7 mouse cellular contexts compared by ENCODE assay signal in genomic region chr11:43493815-43494409, GRCm38 (mm10). TPM values are rescaled to one million over a fixed set of nuclear protein-coding genes. Genes with fewer than 3 reads are reported as not detected.
DNase-seq lines count a peak whose midpoint lies in the region; ATAC-seq lines count a peak whose summit lies in the region.

No protein-coding gene starts in this region.

- no peak overlapping the region for H3K9ac ChIP-seq in hindbrain, embryonic 15.5 days

- no peak overlapping the region for H3K4me2 ChIP-seq in hindbrain, embryonic 15.5 days

- peak; percentile 62 for DNase-seq in WW6 (ENCODE audit: low read depth, low spot score)
- peak; percentile 92 to 95 for DNase-seq in cerebellum, postnatal 10 days
- peak; percentile 49 for DNase-seq in gastrocnemius, adult 18-20 months (ENCODE audit: low spot score)
- DNase-seq in left cerebral cortex, adult 11 months (ENCODE audit: low spot score), result peak; percentile 38
- DNase-seq in right cerebral cortex, postnatal 14 days, result peak; percentile 73

- H3K4me3 ChIP-seq in hindbrain, embryonic 15.5 days, result no peak overlapping the region

- H3K9me3 ChIP-seq in hindbrain, embryonic 15.5 days, result no peaks in the 10 kb centered on the region

- H3K4me1 ChIP-seq in hindbrain, embryonic 15.5 days (replicated peaks), result peaks cover 9% of the 10 kb centered on the region

- 20% methylated on average over 6 of the region's 6 CpGs for WGBS in hindbrain, embryonic 15.5 days

- no peaks in the 10 kb centered on the region for H3K36me3 ChIP-seq in hindbrain, embryonic 15.5 days

- H3K27me3 ChIP-seq in hindbrain, embryonic 15.5 days, result no peaks in the 10 kb centered on the region

- no peak overlapping the region for H3K27ac ChIP-seq in hindbrain, embryonic 15.5 days (replicated peaks)

- ATAC-seq in hindbrain, embryonic 15.5 days (ENCODE audit: low FRiP score, low read depth), result peak; percentile 85
- peak; percentile 79 for ATAC-seq in megakaryocyte, adult 5-6 weeks (ENCODE audit: poor library complexity, severe bottlenecking)

RNA-seq across cellular contexts. Expression of gene C1qtnf2, which starts 19.8 kb away (rescaled TPM):
- 1 to 10 TPM; 1.8 to 3.0 TPM for total RNA-seq in gastrocnemius, adult 18-20 months (2021)
- polyA plus RNA-seq in hindbrain, embryonic 15.5 days (2015; fragmentation: Nextera tagmentation; extraction: Ambion mirVana), result 13.6 and 15.6 TPM in 2 replicates
- not detected in 2 replicates for total RNA-seq in megakaryocyte, adult 5-6 weeks (2015)
- total RNA-seq in megakaryocyte, adult 5-6 weeks (2017), result not detected in 2 replicates

RNA-seq across cellular contexts. Expression of gene Ccnjl, which starts 34.7 kb away (rescaled TPM):
- not detected for total RNA-seq in gastrocnemius, adult 18-20 months (2021)
- polyA plus RNA-seq in hindbrain, embryonic 15.5 days (2015; fragmentation: Nextera tagmentation; extraction: Ambion mirVana), result 12.3 and 13.2 TPM in 2 replicates
- not detected in 2 replicates for total RNA-seq in megakaryocyte, adult 5-6 weeks (2015)
- total RNA-seq in megakaryocyte, adult 5-6 weeks (2017), result not detected in 2 replicates

Comparison
In these comparisons a context has a peak if more than half of its experiments do, and no peak if none do; other contexts are left out.
1. DNase-seq: peak in every context shown above with its lines; median percentile 94 in cerebellum, postnatal 10 days; 73 in right cerebral cortex, postnatal 14 days; 62 in WW6; 49 in gastrocnemius, adult 18-20 months; 38 in left cerebral cortex, adult 11 months.